Mouse (Mus musculus) midbrain, embryonic 11.5 days (tissue): ENCODE measurements at regions not wholly inside any gene's neighbourhood (a gene's known extent, or its start where the extent isn't known, plus 50 kb on each side); places are given as distances from the start of the nearest gene placed in this dataset. TPM values are rescaled to one million over a fixed set of nuclear protein-coding genes. Genes with fewer than 3 reads are reported as not detected.
"Not testable (repeated sequence)": the region's sequence is repeated elsewhere in the genome, so short reads cannot be mapped to it uniquely, and the experiment has no call there.

Source experiments
- ATAC-seq: fragments of 200-750 bp; cut with Nextera tagmentation; 2 replicates; pipeline ENCODE4 v1.8.0; 2017; ENCODE audit warnings: moderate TSS enrichment, moderate library complexity; ENCODE audit not compliant: low FRiP score
- DNase-seq: peaks from one replicate; pipeline ENCODE4 v3.0.0; 2015; ENCODE audit warnings: low spot score; ENCODE audit errors: missing footprints
- H3K27ac ChIP-seq: fragments of 300-500 bp; sonication (generic); 2 replicates; pipeline ENCODE4 v1.5.1; 2014; ENCODE audit warnings: low read depth, low read length
- H3K27me3 ChIP-seq: fragments of 300-500 bp; sonication (generic); 2 replicates; pipeline ENCODE4 v1.6.1; 2014; ENCODE audit warnings: mild to moderate bottlenecking, low read length, moderate library complexity, mixed read lengths; ENCODE audit not compliant: control insufficient read depth, insufficient read depth
- H3K36me3 ChIP-seq: fragments of 300-500 bp; sonication (generic); 2 replicates; pipeline ENCODE4 v1.6.1; 2014; ENCODE audit warnings: mild to moderate bottlenecking, low read length, moderate library complexity, mixed read lengths; ENCODE audit not compliant: control insufficient read depth, insufficient read depth
- H3K4me1 ChIP-seq: fragments of 300-500 bp; sonication (generic); 2 replicates; pipeline ENCODE4 v1.6.1; 2014; ENCODE audit warnings: low read length; ENCODE audit not compliant: control insufficient read depth, insufficient read depth
- H3K4me2 ChIP-seq: fragments of 300-500 bp; sonication (generic); 2 replicates; pipeline ENCODE4 v1.6.1; 2014; ENCODE audit warnings: mild to moderate bottlenecking, moderate library complexity
- H3K4me3 ChIP-seq: fragments of 300-500 bp; sonication (generic); 2 replicates; pipeline ENCODE4 v1.5.1; 2014; ENCODE audit warnings: low read depth, low read length
- H3K9ac ChIP-seq: fragments of 300-500 bp; sonication (generic); 2 replicates; pipeline ENCODE4 v1.6.1; 2014; ENCODE audit warnings: low read length
- H3K9me3 ChIP-seq: fragments of 300-500 bp; sonication (generic); 2 replicates; pipeline ENCODE4 v1.6.1; 2016; ENCODE audit warnings: low read length; ENCODE audit not compliant: control insufficient read depth
- WGBS: fragments of 180-500 bp; shearing (Covaris S2); extraction: QIAGEN DNeasy Blood & Tissue Kit; methylation state at CpG from one replicate; pipeline ENCODE4 v1.1.7; 2014; 5-methylcytosine and 5-hydroxymethylcytosine counted together
- microRNA-seq: library from miRNA; unstranded; fragments of <30 nt; microRNA quantifications from one replicate; pipeline ENCODE4, GENCODE M21; 2017

DNA sequence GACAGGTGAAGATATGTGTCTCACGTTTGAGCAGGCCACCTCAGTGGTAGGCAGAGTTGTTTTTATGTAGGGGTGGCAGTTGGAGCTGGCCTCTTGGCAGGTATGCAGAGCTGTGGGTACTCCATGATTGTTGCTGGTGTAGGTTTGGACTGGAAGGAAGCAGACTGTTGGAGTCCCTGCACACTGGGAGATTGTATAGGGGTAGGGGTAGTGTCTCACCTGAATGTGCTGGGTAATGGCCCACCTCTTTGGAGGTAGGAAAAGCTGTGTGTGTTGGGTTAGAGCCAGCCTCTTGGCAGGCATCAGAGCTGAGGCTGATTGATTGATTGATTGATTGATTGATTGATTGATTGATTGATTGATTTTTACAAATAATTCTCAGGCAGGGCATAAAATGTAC is 79.6 kb upstream of the Myo9b start:
- not testable (repeated sequence) for H3K4me3 ChIP-seq, H3K9me3 ChIP-seq, H3K36me3 ChIP-seq, ATAC-seq, H3K27ac ChIP-seq, DNase-seq, H3K4me1 ChIP-seq, H3K4me2 ChIP-seq, H3K27me3 ChIP-seq, H3K9ac ChIP-seq
- 73% methylated on average over 1 of the region's 1 CpGs for WGBS

DNA sequence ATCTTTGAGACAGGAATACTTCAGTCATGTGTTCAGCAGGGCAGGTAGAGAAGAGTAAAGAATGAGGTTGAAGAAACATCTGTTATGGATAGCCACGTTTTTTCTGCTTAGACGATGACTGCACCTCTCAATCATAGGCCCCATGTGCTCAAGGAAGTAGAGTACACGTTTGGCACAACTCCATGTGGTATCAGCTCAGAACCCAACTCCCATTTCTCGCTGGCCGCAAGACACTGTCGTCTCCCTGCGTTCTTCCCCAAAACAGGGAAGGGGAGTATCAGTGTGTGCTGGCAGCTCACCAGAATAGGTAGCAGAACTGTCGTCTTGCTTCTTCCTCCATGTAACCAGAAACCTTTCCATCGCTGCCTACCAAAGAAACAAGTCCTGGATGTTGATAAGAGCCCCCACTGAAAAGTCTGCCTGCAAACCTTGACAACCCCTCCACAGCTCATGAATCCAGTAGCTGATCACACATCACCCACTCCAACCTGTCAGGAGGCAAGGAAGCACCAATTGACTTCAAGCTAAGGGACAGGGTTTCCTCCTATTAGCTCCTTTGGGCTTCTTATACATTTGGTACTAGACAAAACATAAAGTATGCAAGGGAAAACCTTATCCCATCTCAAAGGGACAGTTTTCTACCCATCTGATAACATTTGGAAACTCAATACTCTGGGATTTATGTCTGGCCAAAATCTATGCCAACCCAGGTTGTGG is 77.3 kb upstream of the Myo9b start:
- H3K9me3 ChIP-seq, ATAC-seq, H3K9ac ChIP-seq, H3K4me2 ChIP-seq, H3K4me3 ChIP-seq, H3K27ac ChIP-seq, H3K36me3 ChIP-seq, H3K27me3 ChIP-seq, H3K4me1 ChIP-seq: not testable (repeated sequence)
- DNase-seq: peak; percentile 45
- 72% methylated on average over 9 of the region's 9 CpGs for WGBS

Small RNA genes lying in the stretch of these regions (microRNA-seq; reads per million reads assigned to microRNA genes)
- not detected for gene Gm27628
